Mouse (Mus musculus) thymus, postnatal 14 days (tissue): ENCODE data around the gene Pkp1.
A peak's percentile ranks its signal among the peaks of the same experiment; 100 is the strongest.

Experiments
- DNase-seq: peaks from one replicate; pipeline ENCODE4 v3.0.0; 2021

Gene Pkp1

DNA sequence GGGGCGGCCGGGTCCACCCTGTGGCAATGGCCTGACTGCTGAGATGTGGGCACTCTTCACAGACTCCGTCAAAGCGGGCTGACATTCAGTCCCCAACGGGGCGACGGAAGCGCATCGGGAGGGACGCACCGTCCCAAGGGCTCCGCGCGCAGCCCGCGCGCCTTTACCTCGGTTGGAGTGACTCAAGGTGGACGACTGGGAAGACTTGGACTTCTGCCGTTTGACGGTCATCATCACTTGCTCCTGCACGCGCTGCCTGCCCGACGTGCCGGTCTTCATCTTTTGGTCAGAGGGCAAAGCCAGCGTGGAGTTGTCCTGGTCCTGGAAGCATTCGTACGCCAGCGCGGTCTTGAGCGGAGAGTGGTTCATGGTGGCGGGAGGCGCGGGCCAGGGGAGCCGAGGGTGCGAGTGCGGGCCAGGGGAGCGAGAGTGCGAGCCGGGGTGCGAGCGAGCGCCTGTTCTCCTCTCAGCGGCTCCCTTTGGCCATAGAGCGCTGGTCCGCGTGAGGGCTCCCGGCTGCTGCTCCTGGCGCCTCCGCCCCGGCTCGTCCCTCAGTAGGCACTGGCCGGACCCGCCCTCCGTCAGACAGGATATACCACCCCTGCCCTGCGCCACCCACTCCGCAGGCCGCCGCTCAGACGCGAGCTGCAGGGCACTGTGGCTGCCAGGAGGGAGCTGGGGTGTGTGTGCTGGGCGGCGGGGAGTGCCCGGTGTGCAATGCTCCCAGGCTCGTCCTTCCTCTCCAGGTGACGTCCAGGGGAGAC, at the start of gene Pkp1:
Gene Pkp1 (minus strand): TSS at position 564 of the 764 bp plus-strand sequence.
- DNase-seq = no peak

DNA sequence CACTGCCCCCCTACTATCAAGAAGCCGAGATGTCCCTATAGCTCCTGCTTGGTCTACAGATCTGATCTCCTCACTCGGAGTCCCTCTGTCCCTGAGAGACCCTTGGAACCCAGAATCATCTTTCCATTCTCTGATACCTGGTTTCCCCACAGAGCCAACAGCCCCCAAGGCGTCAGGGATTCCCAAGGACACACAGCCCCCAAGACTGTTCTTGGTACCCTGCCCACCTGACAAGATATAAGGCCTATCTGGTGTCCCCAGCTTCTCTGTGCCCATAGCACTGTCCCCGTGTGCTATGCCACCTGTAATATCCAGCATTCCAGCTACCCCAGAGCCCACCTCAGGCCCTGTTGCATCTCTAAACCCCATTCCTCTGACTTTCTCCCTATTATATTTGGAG, 48.7 kb upstream of the Pkp1 start:
- DNase-seq = no peak

DNA sequence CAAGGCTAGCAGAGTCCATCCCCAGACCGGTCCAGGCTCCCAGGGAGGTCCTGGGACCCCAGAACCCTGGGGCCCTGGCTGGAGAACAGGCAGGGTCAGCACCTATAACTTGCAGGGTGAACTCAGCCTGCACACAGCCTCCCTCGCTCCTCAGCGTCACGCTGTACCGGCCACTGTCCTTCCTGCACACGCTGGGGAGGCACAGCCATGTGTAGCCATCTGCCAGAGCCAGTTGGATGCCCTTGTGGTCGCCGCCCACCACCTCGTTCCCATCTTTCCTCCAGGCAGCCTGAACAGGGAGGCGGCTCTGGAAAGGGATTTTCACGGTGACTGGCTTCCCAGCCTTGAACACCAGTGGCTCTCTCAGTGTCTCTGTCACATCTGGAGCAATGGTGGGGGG, 45.6 kb upstream of the Pkp1 start:
- DNase-seq = no peak

DNA sequence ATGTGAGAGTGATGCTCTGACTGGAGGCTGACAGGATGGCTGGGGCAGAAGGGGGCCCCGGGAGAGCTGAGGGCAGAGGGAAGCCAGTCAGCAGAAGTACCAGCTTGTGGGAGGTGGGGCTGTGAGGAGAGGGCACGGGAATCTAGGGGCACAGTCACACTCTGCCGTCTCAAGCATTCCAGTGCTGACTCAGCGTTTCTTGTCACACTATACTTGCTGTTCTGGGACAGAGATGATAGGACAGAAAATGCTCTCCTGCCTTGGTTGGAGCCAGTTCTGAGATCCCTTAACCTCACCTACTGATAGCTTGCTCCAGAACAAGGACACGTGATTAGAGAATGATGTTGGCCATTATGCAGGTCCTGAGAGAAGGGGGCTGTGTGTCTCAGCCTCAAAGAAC, 44.2 kb upstream of the Pkp1 start:
- DNase-seq = peak; percentile 16

DNA sequence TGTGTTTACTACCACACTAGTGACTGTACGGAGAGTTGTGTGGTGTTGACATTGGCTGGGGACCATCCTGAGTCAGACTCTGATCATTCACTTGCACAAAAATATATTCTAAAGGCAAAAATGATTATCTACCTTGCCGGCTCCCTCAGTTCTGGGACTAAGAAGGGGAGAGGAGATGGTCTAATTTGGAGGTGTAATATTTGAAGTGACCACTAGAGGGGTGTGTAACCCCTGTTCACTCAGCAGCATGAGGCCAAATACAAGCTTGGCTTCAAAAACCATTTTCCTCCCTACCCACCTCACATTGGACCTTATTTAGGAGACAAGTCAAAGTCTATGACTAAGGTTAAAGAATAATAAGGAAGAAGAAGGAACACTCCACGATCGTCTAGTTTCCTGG, 39.5 kb upstream of the Pkp1 start:
- DNase-seq = peak; percentile 11

DNA sequence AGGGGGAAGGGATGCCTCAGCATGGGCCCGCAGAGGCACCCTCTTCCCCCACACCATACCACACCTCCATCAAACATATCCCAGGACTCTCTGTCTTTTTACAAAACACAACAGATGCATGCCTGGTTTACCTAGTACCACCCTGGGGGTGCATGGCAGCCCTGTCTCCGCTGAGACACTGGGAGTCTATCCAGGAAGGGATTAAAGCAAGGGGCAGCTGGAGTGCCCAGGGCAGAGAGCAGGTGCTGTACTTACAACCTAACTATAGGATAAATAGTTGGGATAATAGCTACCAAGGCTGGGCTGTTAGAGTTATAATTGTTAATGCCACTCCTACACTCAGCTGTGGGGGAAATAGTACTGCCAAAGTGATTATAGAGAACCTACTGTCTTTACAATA, 29.9 kb upstream of the Pkp1 start:
- no peak for DNase-seq

DNA sequence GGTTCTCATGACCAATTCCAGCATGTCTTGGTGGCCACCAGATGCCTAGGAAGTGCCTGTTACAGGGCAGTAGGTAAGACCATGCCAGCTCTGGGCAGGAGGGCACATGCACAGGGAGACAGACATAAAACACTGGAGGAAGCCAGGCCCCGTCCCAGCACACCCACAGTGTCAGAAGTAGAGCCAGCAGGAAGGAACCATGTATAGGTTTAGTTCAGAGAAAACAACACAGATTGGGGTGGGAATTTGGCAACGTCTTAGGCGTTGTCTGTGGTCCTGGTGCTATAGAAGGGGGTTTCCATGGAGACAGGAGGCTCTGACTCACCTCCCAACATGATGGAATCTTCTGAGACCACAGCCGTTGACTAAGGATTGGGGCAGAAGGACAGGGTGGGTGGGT, 27.2 kb upstream of the Pkp1 start:
- no peak for DNase-seq

DNA sequence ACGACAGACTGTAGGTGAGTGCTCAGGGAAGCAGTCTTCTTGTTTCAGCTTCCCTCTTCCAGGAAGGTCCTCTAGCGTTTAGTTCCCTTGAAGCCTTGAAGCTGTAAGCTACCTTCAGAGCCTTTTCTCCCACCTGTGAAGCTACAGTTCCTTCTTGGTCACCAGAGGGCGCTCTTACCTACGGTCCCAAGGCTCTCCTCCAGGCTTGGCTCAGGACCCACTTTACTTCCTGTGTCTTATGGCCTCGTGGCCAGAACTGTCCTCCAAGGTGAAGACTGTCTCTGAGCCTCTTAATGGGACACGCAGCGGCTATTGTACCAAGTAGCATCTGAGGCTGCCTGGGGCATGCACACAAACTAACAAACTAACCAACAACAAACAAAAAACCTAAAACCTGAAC, 26.7 kb upstream of the Pkp1 start:
- peak; percentile 61 for DNase-seq

DNA sequence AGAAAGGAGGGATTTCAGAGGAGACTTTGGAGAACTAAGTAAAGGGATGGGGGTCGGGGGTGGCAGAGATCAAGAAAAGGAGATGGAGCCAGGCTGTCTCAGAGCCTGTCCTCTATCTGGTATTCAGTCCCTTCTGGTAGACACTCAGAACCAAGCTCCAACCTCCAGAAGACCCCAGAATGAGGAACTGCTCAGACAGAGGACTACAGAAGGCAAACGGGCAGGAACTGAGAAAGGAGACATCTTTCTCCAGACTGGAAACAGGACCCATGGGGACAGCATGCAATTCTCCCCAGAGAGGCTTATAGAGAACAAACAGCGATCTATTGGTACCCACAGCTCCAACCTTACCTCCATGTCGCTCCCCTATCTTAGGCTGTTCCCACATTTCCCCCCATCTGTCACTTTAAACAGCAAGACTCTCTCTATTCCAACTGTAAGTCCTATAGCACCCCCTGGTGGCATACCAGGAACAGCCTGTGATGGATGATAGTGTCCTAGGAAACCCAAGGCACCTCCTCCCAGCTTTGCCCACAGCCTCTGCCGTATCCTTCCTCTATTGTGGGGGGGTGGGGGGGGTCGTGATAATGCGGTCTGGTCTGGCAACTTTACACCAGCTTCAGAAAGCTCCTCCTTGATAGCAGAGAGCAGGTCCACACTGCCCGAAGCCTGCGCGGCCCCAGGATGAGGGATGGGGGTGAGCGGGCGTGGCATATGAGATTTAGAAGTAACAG, 25.7 kb upstream of the Pkp1 start:
- DNase-seq = peak; percentile 78

DNA sequence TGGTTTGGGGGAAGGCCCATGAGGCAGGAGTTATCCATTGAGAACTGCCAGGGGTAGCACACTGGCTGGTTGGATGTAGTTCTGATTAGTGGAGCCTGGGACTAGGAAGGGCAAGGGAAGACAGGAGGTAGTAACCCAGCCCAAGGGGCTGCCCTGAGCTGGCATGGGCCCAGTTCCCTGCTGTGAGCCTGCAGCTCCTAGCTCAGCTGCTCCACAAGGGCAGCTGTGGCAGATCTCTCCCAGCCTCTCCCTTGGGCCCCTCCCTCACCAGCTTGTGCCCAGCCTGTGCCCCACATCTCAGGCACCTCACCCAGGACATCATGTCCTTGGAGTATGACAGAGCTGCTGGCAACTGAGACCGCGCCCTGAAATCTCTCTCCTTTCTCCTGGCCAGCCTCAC, 24.7 kb upstream of the Pkp1 start:
- no peak for DNase-seq

DNA sequence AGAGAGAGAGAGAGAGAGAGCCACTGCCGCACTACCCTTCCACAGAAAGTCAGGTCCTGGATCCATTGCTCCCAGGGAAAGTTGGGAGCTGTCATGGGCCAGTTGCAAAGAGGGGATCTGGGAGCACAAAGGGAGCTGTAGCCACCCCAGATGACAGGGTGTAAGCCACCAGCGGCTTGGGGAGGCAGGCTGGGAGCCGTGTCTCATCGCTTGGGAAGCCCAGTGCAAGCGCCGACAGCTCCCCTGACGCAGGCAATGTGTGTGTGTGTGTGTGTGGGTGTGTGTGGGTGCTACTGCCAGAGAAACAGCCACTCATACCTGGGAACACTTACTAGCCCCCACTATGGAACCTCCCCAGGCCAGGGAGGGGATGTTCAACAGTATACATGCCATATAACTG, 23.1 kb upstream of the Pkp1 start:
- DNase-seq = no peak

DNA sequence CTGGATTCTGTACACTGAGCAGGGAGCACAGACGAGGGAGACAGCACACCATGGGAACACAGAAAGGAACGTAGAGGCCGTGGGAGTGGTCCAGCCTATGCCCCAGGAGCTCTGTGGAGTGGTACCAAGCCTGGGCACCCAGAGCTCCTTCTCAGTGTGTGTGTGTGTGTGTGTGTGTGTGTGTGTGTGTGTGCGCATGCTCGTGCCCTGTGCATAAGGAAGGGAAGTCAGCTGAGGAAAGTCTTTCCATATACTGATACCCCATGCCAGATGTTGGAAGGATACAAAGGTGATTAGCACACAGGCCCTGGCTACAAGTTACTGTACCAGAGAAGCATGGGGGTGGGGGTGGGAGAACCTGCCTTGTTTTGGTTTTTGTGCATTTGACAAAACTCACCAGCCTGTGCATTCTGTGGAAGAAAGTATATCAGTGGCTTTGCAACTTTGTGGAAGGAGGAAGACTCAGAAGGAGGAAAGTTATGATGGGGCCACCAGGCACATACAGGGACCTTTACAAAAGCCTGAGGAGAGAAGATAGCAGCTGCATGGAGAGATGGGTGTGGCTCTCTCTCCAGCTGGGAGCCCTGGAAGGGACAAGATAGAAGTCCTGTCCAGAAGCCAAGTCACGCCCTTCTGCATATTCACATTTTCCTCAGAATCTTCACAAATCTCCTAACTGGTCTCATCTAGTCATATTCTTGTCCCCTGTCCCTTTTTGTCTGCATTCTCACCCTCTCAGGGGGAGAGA, 22.4 kb upstream of the Pkp1 start:
- no peak for DNase-seq

DNA sequence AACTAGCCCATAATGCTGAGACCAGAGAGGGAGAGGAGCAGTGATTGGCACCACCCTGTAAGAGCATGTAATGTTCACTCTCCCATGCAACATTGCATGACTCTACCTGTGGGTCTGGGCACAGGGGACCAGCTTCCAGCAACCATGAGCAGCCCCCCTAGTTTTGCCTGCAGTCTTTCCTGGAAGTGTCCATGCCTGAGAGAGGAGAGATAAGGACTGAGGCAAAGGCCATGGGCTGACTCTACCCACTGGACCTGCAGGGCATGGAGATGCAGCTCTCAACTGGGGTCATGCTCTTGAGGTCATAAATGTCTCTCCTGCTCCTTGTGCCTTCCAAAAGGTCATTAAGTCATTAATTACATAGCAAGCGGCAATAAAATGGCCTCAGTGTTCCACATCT, 17.1 kb upstream of the Pkp1 start:
- no peak for DNase-seq

DNA sequence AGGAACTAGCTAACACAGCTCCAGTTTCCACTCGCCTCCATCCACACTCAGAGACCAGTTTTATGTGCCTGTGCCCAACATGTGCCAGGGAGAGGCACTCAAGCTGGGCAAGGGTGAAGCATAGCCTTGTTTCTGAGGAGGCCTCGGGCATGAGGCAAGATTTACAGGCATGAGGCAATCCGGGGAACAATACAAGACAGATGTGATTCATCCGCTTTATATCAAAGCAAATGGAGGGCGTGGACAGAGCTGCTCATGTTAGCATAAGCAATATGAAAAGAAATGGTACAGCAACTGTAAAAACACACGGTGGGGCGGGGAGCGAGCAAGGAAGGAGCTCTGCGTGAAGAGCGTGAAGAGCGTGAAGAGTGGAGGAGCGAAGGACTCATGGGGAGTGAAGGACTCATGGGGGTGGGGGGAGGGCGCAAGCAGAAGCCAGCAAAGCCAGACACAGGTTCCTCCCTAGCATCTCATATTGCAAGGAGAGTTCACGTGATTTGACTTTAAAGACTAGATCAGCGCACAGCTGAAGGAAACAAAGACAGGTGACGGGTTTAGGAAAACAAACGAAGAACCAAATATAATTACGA, 14.8 kb upstream of the Pkp1 start:
- no peak for DNase-seq

DNA sequence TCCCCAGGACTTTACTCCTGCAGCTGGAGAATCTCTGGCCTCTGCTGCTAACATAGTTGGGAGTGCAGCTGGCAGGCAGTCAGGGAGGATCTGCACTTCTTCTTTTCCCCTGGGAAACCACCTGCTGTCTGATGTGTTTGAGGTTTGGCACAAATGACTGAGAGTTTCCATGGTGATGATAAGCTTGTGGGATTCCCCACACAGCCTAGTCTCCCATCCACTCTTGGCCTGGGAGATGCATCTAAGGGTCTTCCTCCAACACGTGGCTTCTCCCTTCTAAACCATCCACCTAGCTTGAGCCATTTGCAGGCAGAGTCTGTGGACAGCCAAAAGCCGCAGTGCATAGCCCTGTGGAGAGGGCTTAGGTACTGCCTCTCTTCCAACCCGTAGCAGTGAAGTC, 10.9 kb upstream of the Pkp1 start:
- DNase-seq = no peak

DNA sequence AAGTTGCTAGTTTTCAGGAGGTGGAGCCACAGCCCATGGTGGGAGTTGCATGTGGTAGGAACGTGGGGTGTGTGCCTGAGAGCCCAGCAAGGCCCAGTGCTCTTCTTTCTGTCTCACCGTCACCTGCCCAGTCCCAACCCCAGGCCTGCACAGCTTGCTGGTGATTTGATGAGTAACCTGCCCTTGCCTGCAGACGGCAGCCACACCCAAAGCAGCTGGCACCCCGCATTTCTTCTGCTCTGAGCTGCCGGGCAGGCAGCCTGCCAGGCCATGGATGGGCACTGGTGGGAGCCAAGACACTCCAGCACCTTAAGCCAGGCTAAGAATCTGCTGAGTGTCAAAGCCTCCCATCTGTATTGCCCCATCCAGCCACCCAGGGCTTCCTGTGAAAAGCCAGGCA, 6.8 kb upstream of the Pkp1 start:
- no peak for DNase-seq

DNA sequence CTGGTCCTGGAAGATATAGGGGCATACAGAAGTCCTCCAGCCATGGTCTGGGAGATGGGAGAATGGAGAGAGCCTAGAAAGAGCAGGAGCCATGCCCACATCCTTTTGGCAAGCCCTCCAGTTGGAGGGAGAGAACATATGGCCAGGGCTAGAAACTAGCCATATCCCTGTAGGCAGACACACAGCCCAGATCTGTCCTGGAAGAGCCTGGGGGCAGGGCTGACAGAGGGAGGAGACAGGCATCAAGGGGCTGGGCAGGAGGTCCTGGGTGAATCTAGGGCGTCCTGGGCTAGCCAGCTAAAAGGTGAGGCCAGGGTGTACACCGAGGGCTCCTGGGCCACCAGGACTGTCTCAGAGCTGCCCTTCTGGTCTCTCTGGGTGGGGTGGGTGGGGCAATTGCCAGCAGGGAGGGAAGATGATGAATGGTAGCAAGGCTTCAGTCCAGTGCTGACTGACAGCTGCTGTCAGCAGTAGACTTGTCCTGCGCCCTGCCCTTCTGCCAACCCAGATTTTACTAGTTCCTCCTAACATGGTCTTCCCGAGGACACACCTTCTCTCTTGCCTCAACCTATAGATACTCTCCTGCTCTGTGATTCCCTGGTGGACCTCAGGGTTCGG, 5.5 kb upstream of the Pkp1 start:
- DNase-seq = no peak

DNA sequence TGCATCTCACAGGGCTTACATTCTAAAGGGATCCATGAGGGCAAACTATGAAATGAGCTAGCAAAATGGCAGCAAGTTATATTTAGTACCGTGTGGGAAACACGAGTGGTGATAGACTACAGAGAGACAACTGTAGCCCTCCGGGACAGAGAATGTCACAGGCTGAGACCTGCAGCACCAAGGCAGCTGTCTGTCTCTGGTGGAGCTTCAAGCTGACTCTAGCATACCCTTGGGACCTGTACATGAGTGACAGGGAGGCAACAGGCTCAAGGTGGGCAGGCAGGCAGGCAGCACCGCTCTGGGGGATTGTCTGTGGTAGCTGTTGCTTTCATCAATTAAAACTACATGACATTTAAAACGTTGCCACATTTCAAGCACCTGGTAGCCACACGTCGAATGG, 4.2 kb upstream of the Pkp1 start:
- no peak for DNase-seq

DNA sequence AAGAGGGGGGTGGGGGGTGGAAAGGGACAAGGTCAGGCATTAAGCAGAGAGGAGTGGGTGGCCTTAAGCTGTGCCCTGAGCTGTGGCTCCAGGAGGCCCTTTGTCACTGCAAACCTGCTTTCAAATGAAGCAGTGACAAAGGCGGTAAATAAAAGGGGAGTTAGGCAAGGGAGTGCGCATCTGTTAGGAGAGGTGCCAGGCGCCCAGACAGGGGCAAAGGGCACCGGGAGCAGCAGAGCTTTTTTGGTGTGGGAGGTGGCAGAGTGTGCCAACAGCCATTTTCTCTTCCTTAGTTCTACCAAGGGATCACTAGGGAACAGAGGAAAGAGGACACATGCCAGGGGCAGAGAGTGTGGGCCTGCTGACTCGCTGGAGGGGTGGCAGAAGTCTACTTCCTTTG, 1.8 kb downstream of the Pkp1 start:
- DNase-seq = no peak

DNA sequence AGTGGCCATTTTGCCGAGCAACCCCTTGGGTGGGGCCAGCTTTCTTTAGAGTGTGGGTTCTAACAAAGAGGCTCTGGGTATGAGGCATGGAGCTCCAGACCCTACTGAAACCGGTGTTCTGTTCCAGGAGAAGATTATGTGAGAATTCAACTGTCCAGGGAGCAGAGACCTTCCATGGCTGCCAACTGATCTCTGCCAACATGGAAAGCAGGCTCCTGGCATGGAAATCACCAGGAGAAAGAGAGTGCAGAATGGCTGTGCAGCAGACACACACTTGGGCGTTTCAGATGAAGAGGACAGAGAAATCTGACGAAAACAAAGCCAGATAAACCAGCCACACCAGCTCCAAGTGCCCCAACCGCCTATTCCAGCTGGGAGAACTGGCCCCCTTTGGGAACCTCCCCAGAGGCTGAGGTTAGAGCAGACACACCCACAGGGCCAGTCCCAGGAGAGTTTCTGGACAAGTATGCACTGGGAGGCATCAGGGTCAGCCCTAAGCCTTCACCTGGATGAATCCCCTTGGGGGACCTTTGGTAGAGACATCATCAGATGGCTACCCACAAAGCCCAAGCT, 2.4 kb downstream of the Pkp1 start:
- no peak for DNase-seq

DNA sequence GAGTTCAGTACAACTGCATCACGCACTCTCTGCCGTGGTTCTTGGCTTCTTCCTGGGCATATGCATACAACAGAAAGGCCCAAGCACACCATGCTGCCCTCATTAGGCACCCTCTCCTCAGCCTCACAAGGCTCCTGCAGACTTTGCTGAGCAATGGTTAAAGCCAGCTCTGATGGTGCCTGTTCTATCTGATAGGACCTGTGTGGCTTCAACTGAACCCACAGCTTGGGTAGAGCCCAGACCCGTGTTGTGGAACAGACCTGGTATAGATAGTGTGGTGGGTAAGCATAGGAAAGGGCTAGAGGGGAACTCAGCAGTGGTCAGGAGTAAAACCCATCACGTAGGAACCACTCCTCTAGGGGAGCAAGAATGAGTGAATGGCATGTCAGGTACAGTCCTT, 5.3 kb downstream of the Pkp1 start:
- DNase-seq = no peak

DNA sequence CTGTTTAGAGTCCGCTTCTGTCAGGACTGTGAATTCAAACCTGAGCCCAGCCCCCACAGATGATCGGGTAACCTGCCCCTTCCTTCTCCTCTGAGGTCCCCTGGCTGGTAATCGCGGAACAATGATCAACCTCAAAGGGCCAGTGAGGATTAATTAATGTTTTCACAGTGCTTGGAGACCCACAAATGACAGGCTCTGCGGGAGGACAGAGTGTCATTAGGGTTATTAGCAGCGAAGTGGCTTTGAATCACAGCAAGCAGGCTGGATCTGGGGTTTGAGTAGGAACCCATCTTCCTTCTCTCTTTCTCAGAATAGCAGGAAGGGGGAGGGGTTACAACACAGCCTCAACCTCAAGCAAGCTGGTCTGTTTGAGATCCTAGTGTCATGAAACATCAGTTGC, 9.6 kb downstream of the Pkp1 start:
- no peak for DNase-seq

DNA sequence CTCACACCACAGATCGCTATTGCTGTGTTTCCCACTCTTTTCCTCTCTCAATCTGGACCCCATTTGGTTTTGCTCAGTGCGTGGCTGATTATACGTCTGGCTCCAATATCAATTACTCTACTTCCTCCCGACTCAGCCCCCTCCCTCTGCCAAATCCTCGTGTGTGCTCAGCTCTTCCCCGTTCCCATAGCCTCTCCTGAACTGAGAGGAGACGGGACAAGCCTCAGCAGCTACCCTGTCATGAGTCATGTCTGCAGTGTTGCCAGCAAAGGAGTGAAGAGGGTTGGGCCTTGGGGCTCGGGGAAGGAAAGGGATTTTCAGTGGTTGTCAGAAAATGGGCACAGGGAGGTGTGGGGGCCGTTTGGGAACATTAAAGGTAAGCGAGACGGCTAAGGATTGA, 12.3 kb downstream of the Pkp1 start:
- DNase-seq = no peak
